Mouse (Mus musculus) liver, embryonic 15.5 days (tissue): Measurements from ENCODE around the gene Sertad2. TPM values are rescaled to one million over a fixed set of nuclear protein-coding genes. Genes with fewer than 3 reads are reported as not detected.

Source experiments
- ATAC-seq: fragments of 200-750 bp; cut with Nextera tagmentation; 2 replicates; pipeline ENCODE4 v1.8.0; 2017; ENCODE audit warnings: moderate number of reproducible peaks, mild to moderate bottlenecking, moderate library complexity; ENCODE audit not compliant: insufficient read depth
- H3K27ac ChIP-seq: fragments of 300-500 bp; sonication (generic); replicated peaks from 2 replicates; pipeline ENCODE4 v1.5.1; 2015; ENCODE audit warnings: mild to moderate bottlenecking, inconsistent platforms
- H3K27me3 ChIP-seq: fragments of 300-500 bp; sonication (generic); 2 replicates; pipeline ENCODE4 v1.6.1; 2015; ENCODE audit warnings: mild to moderate bottlenecking, inconsistent platforms
- H3K36me3 ChIP-seq: fragments of 300-500 bp; sonication (generic); replicated peaks from 2 replicates; pipeline ENCODE4 v1.6.1; 2015; ENCODE audit warnings: moderate library complexity, mild to moderate bottlenecking, inconsistent platforms
- H3K4me1 ChIP-seq: fragments of 300-500 bp; sonication (generic); replicated peaks from 2 replicates; pipeline ENCODE4 v1.6.1; 2015; ENCODE audit warnings: inconsistent platforms
- H3K4me2 ChIP-seq: fragments of 300-500 bp; sonication (generic); 2 replicates; pipeline ENCODE4 v1.6.1; 2015; ENCODE audit warnings: moderate library complexity, mild to moderate bottlenecking, inconsistent platforms
- H3K4me3 ChIP-seq: fragments of 300-500 bp; sonication (generic); replicated peaks from 2 replicates; pipeline ENCODE4 v1.5.1; 2015; ENCODE audit warnings: mild to moderate bottlenecking, inconsistent platforms
- H3K9ac ChIP-seq: fragments of 300-500 bp; sonication (generic); 2 replicates; pipeline ENCODE4 v1.6.1; 2015; ENCODE audit warnings: moderate library complexity, mild to moderate bottlenecking, inconsistent platforms
- H3K9me3 ChIP-seq: fragments of 300-500 bp; sonication (generic); replicated peaks from 2 replicates; pipeline ENCODE4 v1.6.1; 2016; ENCODE audit warnings: inconsistent platforms
- WGBS: fragments of 180-500 bp; shearing (Covaris S2); methylation state at CpG from one replicate; pipeline ENCODE4 v1.1.7; 2015; ENCODE audit warnings: mixed read lengths; ENCODE audit not compliant: insufficient replicate concordance; 5-methylcytosine and 5-hydroxymethylcytosine counted together
- polyA plus RNA-seq: library from polyadenylated mRNA; unstranded; fragments of >200 nt; fragmentation: Nextera tagmentation; extraction: Ambion mirVana; gene quantifications from 2 replicates; pipeline ENCODE4 v1.2.1, GENCODE M21; 2015

Sertad2 gene
- polyA plus RNA-seq: 36.0 and 41.3 TPM in 2 replicates

DNA sequence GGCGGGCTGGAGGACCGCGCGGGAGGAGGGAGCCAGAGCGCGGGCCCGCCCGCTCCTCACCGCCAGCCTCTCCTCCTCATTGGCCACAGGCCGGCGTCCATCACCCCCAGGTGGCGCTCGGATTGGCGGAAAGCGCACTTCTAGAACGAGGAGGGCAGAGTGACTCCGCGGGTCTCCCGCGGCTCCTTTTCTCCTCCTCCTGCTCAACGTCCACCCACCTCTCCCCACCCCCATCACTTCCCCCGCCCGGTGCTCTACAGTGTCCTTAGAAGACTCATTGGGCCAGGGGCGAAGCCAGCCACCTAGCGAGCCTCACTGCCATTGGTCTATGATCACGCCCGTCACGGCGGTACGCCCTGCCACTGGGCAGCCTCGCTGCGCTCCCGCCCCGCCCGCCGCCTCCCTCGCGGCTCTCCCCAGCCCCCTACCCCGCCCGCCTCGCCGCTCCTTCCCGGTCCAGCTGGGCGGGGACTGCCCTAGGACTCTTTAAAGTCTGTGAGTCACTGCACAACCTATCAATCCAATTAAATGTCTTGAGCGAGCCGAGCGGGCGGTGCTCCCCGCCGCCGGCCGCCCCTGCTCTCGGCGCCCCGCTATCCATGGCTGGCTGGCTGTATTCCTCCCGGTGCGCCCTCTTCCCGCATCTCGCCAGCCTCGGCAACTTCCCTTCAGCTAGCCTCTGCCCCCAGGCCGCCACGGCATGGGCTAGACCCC lies at the start of gene Sertad2:
Sertad2 (plus strand) TSS at position 515 of the 714 bp plus-strand sequence.
- Histone ChIP-seq H3K4me3 (peak within 1 kb of the TSS; percentile 79), H3K9me3 (no peaks in the 10 kb centered on the region), H3K27ac (peak within 1 kb of the TSS; percentile 85), H3K4me2 (peak within 1 kb of the TSS; percentile 96), H3K27me3 (peaks cover 27% of the 10 kb centered on the region), H3K4me1 (peaks cover 43% of the 10 kb centered on the region), H3K36me3 (no peaks in the 10 kb centered on the region), H3K9ac (peak within 1 kb of the TSS; percentile 73)
- peak; percentile 95 for ATAC-seq
- WGBS: 0% methylated on average over 61 of the region's 62 CpGs

DNA sequence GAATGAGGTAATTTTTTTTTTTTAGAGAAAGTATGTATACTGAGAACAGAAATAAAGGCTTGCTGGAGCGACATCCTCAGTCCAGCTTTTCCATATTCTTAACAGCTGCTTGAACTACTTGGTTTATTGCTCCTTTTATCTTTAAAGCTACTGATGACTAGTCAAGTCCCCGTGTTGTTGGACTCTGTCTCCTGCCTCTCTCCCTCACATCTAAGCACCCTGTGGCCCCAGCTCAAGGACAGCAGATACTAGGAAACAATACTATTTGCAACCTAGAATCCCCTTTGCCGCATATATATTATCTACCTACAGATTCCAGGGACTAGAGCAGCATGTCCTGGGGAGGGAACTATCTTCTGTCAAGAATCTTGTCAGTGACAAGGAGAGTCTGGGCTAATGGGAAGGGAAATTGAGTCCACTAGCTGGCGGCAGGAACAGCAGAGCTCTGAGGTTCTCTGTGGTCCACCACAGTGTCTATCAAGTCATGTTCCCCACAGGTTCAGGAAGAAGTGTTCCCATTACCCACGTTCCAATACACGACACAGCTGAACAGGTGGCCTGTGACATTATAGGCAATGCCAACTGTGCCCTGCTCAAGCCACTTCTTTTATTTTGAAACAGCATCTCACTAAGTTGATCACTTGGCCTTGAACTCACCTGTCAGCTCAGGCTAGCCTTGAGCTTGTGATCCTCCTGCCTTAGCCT lies 49.0 kb upstream of the Sertad2 start:
- Histone ChIP-seq H3K9ac (no peak overlapping the region), H3K27ac (no peak overlapping the region), H3K4me3 (no peak overlapping the region), H3K36me3 (no peaks in the 10 kb centered on the region), H3K27me3 (no peaks in the 10 kb centered on the region), H3K4me2 (no peak overlapping the region), H3K9me3 (no peaks in the 10 kb centered on the region), H3K4me1 (no peaks in the 10 kb centered on the region)
- WGBS: 49% methylated on average over 6 of the region's 6 CpGs
- ATAC-seq: no peak

DNA sequence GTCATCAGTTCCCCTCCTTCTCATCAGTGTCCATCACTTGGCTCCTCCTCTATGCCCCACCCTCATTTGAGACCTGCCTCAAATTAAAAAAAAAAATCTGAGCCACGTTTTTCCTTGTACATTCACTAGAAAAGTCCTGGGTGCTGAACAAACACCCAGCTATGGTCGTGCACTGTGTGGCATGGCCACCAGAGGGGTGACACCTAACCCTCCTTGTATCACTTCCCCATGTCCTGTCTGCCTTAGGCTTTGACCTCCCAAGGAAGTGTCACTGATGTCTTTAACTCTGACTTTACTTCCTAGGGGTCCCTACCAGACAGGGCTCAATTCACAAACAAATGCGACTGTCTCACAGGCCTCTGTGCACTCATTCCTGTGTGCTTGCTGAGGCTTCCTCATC lies 42.5 kb upstream of the Sertad2 start:
- H3K36me3 ChIP-seq: no peaks in the 10 kb centered on the region
- no peaks in the 10 kb centered on the region for H3K4me1 ChIP-seq
- no peaks in the 10 kb centered on the region for H3K9me3 ChIP-seq
- H3K27ac ChIP-seq: no peak overlapping the region
- WGBS: 37% methylated on average over 3 of the region's 3 CpGs
- H3K4me2 ChIP-seq: no peak overlapping the region
- H3K27me3 ChIP-seq: no peaks in the 10 kb centered on the region
- no peak overlapping the region for H3K4me3 ChIP-seq
- no peak for ATAC-seq
- H3K9ac ChIP-seq: no peak overlapping the region

DNA sequence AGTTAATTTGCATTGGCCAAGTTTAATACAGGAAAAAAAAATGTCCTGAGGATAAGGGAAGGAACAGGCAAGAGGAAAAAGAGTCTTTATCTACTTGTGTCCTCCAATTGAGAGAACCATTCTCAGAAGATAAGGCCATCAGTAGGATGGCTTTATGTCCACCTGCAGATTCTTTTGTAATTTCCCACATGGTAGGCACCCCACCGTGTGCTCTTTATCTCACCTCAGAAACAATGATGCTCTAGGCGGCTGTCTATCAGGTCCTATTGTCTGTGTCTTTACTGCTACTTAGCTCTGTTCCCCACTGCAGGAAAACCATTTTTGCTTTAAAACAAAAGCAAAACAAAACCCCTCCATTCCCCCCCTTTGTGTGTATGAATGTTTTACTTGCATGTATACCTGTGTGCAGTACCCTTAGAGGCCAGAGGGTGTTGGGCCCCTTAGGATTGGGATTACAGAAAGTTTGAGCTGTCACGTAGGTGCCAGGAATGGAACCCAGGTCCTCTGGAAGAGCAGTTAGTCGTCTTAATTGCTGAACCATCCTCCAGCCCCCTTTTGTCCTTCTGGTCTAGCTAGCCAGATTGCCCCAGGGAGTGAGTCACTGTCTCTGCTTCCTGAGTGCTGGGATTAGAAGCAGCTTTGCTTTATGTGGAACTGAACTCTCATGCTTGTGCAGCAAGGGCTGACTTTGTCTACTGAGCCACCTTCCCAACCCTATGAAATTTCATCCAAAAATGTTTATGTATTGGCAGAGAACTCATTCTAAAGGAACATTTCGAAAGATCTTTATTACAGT lies 41.7 kb upstream of the Sertad2 start:
- Histone ChIP-seq H3K4me3 (no peak overlapping the region), H3K27me3 (no peaks in the 10 kb centered on the region), H3K27ac (no peak overlapping the region), H3K4me1 (no peaks in the 10 kb centered on the region), H3K4me2 (no peak overlapping the region), H3K9ac (no peak overlapping the region), H3K36me3 (no peaks in the 10 kb centered on the region), H3K9me3 (no peaks in the 10 kb centered on the region)
- ATAC-seq: no peak
- WGBS: 44% methylated on average over 5 of the region's 5 CpGs

DNA sequence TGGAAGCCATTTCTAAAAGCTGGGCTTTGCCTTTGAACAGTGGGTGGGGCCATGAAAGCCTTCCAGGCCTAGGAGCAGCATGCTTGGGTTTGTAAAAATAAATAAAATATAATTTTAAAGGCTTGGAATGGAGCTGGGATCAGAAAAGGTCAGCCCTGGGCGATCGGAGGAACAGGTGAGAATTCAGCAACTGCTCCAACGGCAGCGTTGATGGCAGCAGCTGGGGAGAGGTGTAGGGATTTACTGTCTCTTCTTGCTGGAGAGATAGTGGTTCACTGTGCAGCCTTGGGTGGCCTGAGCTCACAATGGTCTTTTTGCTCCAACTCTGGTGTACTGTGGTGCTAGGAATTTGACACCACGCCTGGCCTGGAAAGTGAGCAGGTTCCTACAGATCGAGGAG lies 29.5 kb upstream of the Sertad2 start:
- Histone ChIP-seq H3K4me2 (no peak overlapping the region), H3K36me3 (no peaks in the 10 kb centered on the region), H3K27me3 (no peaks in the 10 kb centered on the region), H3K9me3 (no peaks in the 10 kb centered on the region), H3K27ac (no peak overlapping the region), H3K9ac (no peak overlapping the region), H3K4me3 (no peak overlapping the region), H3K4me1 (no peaks in the 10 kb centered on the region)
- 81% methylated on average over 6 of the region's 6 CpGs for WGBS
- no peak for ATAC-seq

DNA sequence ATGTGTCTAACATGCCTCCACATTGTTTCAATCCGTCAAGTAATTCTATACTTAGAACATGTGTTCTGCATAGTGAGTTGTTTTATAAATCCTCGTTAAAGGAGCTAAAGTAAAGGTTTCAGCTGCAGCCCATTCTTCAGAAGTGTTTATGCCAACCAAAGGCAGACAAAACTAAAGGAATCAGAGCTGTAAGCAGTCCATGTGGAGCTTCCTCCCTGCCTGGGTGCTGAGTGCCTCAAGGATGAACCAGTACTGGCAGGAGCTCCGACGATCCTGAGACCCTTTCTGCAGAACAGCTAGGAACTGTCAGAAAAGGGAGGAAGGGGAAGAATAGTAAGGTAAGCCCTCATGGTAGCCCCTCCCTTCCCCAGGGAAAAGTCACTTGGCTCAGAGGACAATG lies 28.3 kb upstream of the Sertad2 start:
- no peak overlapping the region for H3K27ac ChIP-seq
- no peak overlapping the region for H3K4me2 ChIP-seq

DNA sequence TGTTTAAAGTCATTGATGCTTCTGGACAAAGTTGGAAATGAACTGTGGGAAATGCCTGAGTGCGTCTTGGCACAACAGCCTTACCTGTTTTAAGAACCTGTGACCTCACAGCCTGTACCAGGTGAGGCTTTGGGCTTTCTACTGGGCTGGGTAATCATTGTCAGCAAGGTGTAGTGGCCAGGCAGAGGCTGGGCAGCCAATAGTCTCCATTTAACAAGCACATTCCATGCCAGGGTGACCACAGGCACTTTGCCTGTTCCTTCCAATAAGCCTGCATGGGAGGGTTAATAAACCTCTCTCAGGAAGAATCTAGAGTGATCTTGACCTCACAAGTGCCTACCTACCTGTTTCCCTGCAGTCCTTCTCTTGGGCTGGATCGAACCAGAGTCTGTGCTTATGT lies 21.7 kb upstream of the Sertad2 start:
- no peaks in the 10 kb centered on the region for H3K27me3 ChIP-seq
- no peak overlapping the region for H3K27ac ChIP-seq
- no peaks in the 10 kb centered on the region for H3K4me1 ChIP-seq
- H3K36me3 ChIP-seq: no peaks in the 10 kb centered on the region
- H3K9ac ChIP-seq: no peak overlapping the region
- no peak for ATAC-seq
- WGBS: 73% methylated on average over 2 of the region's 2 CpGs
- H3K4me2 ChIP-seq: no peak overlapping the region
- H3K9me3 ChIP-seq: no peaks in the 10 kb centered on the region
- no peak overlapping the region for H3K4me3 ChIP-seq

More for the DNA sequence above, 28.3 kb upstream of the Sertad2 start:
- Histone ChIP-seq H3K4me3 (no peak overlapping the region), H3K36me3 (no peaks in the 10 kb centered on the region), H3K4me1 (no peaks in the 10 kb centered on the region), H3K27me3 (no peaks in the 10 kb centered on the region), H3K9ac (no peak overlapping the region), H3K9me3 (no peaks in the 10 kb centered on the region)
- no peak for ATAC-seq
- 62% methylated on average over 4 of the region's 4 CpGs for WGBS

DNA sequence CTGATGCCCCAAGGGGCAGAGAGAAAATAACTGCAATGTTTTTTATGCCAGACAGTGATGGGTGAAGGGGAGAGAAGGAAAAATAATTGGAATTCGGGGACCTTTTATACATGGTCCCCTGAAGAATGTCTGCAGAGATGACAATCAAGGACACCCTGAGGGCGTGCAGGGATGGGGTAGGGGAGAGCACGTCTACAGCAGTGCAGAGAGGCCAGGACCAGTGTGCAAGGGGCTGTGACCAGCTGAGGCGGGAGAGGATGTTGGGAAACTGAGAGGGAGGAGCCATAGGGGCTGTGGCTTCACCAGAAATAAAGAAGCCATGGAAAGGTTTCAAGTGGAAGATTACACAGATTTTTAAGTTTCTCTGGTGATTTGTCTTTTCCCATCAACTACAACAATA lies 20.3 kb upstream of the Sertad2 start:
- H3K27me3 ChIP-seq: no peaks in the 10 kb centered on the region
- 37% methylated on average over 4 of the region's 4 CpGs for WGBS
- H3K9me3 ChIP-seq: no peaks in the 10 kb centered on the region
- H3K9ac ChIP-seq: no peak overlapping the region
- H3K4me2 ChIP-seq: no peak overlapping the region
- H3K4me3 ChIP-seq: no peak overlapping the region
- no peaks in the 10 kb centered on the region for H3K4me1 ChIP-seq
- ATAC-seq: no peak
- H3K36me3 ChIP-seq: no peaks in the 10 kb centered on the region
- H3K27ac ChIP-seq: no peak overlapping the region

DNA sequence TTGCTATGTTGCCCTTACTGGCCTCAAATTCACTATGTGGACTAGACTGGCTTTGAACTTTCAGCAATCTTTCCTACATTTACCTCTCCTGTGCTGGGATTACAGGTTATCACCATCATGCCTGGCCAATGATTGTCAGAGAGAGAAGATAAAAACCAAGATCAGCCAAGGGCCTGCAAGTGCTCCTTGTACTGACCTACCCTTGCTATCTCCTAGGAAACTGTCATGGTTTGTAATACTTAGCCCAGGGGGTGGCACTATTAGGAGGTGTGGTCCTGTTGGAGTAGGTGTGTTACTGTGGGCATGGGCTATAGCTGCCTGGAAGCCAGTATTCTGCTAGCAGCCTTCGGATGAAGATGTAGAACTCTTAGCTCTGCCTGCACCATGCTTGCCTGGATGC lies 18.6 kb upstream of the Sertad2 start:
- H3K4me3 ChIP-seq: no peak overlapping the region

DNA sequence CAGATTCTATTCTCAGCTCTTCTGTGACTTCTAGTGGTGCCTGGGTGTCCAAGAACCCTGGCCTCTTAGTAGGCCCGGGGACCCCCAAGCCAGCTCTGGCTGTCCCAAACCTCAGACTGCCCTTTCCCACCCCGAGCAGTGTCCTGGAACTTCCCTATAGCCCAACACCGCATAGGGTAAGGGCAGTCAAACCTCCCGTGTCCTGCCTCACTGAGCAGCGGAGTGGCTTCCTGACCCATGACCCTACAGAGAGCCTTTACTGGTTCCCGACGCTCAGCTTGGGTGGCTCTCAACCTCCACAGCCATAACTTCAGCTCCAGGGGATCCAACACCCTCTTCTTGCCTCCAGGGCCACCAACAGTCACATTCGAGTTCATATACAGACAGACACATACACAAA lies 17.1 kb upstream of the Sertad2 start:
- no peak for ATAC-seq
- H3K27me3 ChIP-seq: peaks cover 4% of the 10 kb centered on the region; the same call in 1 of the 2 replicates
- H3K36me3 ChIP-seq: no peaks in the 10 kb centered on the region
- no peak overlapping the region for H3K9ac ChIP-seq
- H3K27ac ChIP-seq: no peak overlapping the region
- 63% methylated on average over 8 of the region's 8 CpGs for WGBS
- H3K4me2 ChIP-seq: no peak overlapping the region
- no peaks in the 10 kb centered on the region for H3K4me1 ChIP-seq
- no peak overlapping the region for H3K4me3 ChIP-seq
- H3K9me3 ChIP-seq: no peaks in the 10 kb centered on the region

More for the DNA sequence above, 18.6 kb upstream of the Sertad2 start:
- Histone ChIP-seq H3K36me3 (no peaks in the 10 kb centered on the region), H3K9ac (no peak overlapping the region), H3K4me2 (no peak overlapping the region), H3K27ac (no peak overlapping the region), H3K27me3 (no peaks in the 10 kb centered on the region), H3K9me3 (no peaks in the 10 kb centered on the region), H3K4me1 (no peaks in the 10 kb centered on the region)
- WGBS: 67% methylated on average over 1 of the region's 1 CpGs
- ATAC-seq: no peak

DNA sequence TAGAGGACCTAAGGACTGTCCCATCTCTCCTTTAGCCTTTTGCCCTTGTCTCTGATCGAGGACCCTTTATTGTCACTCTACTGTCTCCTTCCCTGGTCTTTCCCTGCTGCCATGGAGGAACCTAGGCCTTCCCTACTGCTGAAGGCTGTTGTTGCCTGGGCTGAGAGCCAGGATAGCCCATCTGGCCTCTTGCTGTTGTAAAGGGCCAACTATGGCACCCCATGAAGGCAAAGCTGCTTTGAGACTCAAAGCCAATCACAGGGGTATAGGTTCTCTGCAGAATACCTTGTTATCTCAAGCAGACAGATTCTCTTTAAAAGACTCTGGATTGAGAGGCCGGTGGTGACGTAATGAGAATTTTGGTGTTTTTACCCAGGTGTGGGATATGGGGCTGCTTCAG lies 15.2 kb upstream of the Sertad2 start:
- ATAC-seq: no peak
- 57% methylated on average over 3 of the region's 3 CpGs for WGBS
- H3K9me3 ChIP-seq: no peaks in the 10 kb centered on the region

More for the DNA sequence above, 15.2 kb upstream of the Sertad2 start:
- no peak overlapping the region for H3K27ac ChIP-seq
- no peak overlapping the region for H3K4me2 ChIP-seq
- H3K4me1 ChIP-seq: peaks cover 13% of the 10 kb centered on the region; the same call in 1 of the 2 replicates
- no peaks in the 10 kb centered on the region for H3K36me3 ChIP-seq
- H3K4me3 ChIP-seq: no peak overlapping the region
- H3K9ac ChIP-seq: no peak overlapping the region
- peaks cover 24% of the 10 kb centered on the region for H3K27me3 ChIP-seq
